Mouse (Mus musculus): Measurements from ENCODE around the gene Plp2. TPM values are rescaled to one million over a fixed set of nuclear protein-coding genes. Genes with fewer than 3 reads are reported as not detected.

Plp2 gene
- polyA plus RNA-seq, 1 experiment from 2014 or later: 218 TPM

DNA sequence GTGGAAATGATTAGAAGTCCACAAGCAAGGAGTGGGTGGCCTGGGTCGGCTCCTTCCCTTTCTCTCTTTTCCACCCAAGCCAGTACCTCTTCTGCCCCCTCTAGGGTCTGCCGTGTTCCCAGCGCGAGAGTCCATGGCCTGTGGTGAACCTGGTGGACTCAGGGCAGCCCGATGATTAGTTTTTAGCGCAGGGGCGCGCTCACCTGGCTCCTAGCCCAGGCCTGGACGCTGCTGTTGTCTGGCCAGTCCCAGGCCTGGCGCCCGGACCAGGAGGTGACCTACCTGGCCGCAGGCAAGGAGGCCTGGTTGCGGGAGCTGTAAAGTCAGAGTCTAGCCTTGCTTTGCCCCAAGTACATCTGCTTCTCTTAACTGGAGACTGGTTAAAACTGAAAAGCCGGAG lies 9.7 kb upstream of the Plp2 start, which contains the start of gene Magix:
Magix (minus strand) TSS at position 388 of the 400 bp plus-strand sequence.
- no peaks in the 10 kb centered on the region for H3K27me3 ChIP-seq (ENCODE audit: control insufficient read depth, insufficient read depth, low read depth, low read length)
- H3K27ac ChIP-seq (ENCODE audit: low read length): no peak within 1 kb of the TSS
- no peaks in the 10 kb centered on the region for H3K9me3 ChIP-seq (ENCODE audit: control insufficient read depth, low read length)
- peak within 1 kb of the TSS; percentile 37 for H3K4me3 ChIP-seq (ENCODE audit: low read length)
- ATAC-seq (ENCODE audit: low read depth): no peak
- H3K9ac ChIP-seq (ENCODE audit: low read length): peak within 1 kb of the TSS; percentile 59
- H3K4me2 ChIP-seq (ENCODE audit: low read depth, low read length): peak within 1 kb of the TSS; percentile 56
- no peaks in the 10 kb centered on the region for H3K36me3 ChIP-seq (ENCODE audit: control insufficient read depth, insufficient read depth, low read length)
- WGBS: 58% methylated on average over 14 of the region's 14 CpGs
- H3K4me1 ChIP-seq (replicated peaks; ENCODE audit: control insufficient read depth, insufficient read depth, low read length): no peaks in the 10 kb centered on the region

DNA sequence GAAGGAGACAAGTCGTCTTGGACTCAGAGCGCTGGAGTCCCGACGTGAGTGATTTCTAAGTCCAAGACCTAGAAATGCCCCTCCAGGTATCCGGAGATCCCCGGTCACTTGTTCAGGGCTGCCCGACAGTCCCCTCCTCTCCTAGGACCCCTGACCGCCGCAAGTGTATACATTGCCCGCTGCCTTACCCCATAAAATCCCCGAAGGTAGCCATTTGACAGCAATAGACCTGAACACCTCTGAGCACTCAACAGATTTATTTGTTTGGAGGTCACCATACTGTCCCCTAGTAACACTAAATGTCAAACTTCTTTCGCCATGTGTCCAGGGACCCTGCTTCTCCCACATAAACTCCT lies 8.8 kb upstream of the Plp2 start:
- H3K9ac ChIP-seq (ENCODE audit: low read length): peak overlapping the region; percentile 59
- H3K36me3 ChIP-seq (ENCODE audit: control insufficient read depth, insufficient read depth, low read length): no peaks in the 10 kb centered on the region
- ATAC-seq (ENCODE audit: low read depth): no peak
- H3K4me3 ChIP-seq (ENCODE audit: low read length): peak overlapping the region; percentile 37
- H3K4me1 ChIP-seq (replicated peaks; ENCODE audit: control insufficient read depth, insufficient read depth, low read length): no peaks in the 10 kb centered on the region
- peak overlapping the region; percentile 56 for H3K4me2 ChIP-seq (ENCODE audit: low read depth, low read length)
- H3K9me3 ChIP-seq (ENCODE audit: control insufficient read depth, low read length): no peaks in the 10 kb centered on the region
- 28% methylated on average over 10 of the region's 12 CpGs for WGBS
- no peak overlapping the region for H3K27ac ChIP-seq (ENCODE audit: low read length)
- H3K27me3 ChIP-seq (ENCODE audit: control insufficient read depth, insufficient read depth, low read depth, low read length): no peaks in the 10 kb centered on the region

DNA sequence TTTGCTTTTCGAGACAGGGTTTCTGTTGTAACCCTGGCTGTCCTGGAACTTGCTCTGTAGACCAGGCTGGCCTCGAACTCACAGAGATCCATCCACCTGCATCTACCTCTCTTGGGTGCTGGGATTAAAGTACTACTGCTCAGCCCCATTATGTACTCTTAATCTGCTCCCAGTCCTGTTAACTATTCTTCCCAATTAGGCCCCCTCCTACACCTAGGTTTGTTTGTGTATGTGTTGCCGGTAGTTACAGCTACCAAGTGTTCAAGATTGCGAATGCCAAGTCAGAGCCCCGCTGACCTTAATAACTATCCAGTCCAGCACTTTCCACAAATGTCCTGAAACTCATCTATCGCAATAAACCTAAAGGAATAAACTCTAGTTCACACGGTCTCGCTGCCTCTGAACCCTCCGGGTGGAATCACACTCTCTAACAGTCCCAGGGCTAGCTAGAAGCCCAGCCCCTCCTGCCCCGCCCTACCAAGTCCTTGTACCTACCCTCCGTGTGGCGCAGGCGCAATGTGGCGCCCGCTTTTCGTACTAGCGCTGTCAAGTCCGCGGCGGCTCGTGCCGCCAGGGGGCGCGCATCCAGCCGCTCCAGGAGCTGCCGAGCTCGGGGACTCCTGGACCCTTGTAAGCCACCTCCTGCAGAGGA lies 8.3 kb upstream of the Plp2 start:
- H3K4me2 ChIP-seq (ENCODE audit: low read depth, low read length): peak overlapping the region; percentile 56
- H3K27me3 ChIP-seq (ENCODE audit: control insufficient read depth, insufficient read depth, low read depth, low read length): no peaks in the 10 kb centered on the region
- H3K9me3 ChIP-seq (ENCODE audit: control insufficient read depth, low read length): no peaks in the 10 kb centered on the region
- 15% methylated on average over 27 of the region's 27 CpGs for WGBS
- peak overlapping the region; percentile 59 for H3K9ac ChIP-seq (ENCODE audit: low read length)
- H3K27ac ChIP-seq (ENCODE audit: low read length): 0 out of 2 replicates have a peak overlapping the region, but pooled peaks have one; percentile 27
- no peaks in the 10 kb centered on the region for H3K4me1 ChIP-seq (replicated peaks; ENCODE audit: control insufficient read depth, insufficient read depth, low read length)
- ATAC-seq (ENCODE audit: low read depth): peak; percentile 98
- peak overlapping the region; percentile 37 for H3K4me3 ChIP-seq (ENCODE audit: low read length)
- H3K36me3 ChIP-seq (ENCODE audit: control insufficient read depth, insufficient read depth, low read length): no peaks in the 10 kb centered on the region

DNA sequence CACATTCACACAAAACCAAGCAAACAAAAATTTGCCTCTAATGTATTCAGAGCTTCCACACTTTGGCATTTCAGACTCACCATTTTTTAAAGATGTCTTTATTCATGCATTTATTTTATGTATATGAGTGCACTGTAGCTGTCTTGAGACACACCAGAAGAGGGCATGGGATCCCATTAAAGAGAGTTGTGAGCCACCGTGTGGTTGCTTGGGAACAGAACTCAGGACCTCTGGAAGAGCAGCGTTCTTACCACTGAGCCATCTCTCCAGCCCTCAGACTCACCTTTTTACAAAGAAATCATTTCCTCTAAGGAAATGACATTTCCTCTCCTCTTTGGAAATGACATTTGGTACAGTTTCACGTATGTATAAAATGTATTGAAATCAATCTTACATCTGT lies 7.8 kb upstream of the Plp2 start:
- no peak overlapping the region for H3K27ac ChIP-seq (ENCODE audit: low read length)
- peaks cover 3% of the 10 kb centered on the region for H3K4me1 ChIP-seq (replicated peaks; ENCODE audit: control insufficient read depth, insufficient read depth, low read length)
- no peaks in the 10 kb centered on the region for H3K36me3 ChIP-seq (ENCODE audit: control insufficient read depth, insufficient read depth, low read length)
- WGBS: 37% methylated on average over 3 of the region's 3 CpGs
- H3K27me3 ChIP-seq (ENCODE audit: control insufficient read depth, insufficient read depth, low read depth, low read length): no peaks in the 10 kb centered on the region
- H3K4me3 ChIP-seq (ENCODE audit: low read length): no peak overlapping the region
- ATAC-seq (ENCODE audit: low read depth): no peak
- H3K9me3 ChIP-seq (ENCODE audit: control insufficient read depth, low read length): no peaks in the 10 kb centered on the region
- no peak overlapping the region for H3K4me2 ChIP-seq (ENCODE audit: low read depth, low read length)
- no peak overlapping the region for H3K9ac ChIP-seq (ENCODE audit: low read length)

DNA sequence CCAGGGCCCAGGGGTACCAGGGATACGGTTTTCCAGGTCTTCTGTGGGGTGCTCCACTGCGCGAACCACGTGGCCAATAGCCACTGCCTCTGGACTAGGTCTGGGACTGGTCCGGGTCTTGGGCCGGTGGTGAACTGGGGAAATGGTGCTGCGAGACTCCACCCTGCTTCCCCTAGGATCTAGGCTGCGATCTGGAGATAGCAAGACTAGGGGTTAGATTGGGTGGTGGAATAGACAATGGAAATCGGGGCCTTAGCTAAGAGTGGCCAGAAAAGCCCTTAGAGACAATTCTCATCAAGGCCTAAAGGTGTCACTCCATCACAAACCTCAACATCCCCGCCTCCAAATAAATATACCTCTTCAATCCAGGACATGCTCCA lies 3.8 kb upstream of the Plp2 start:
- no peak for ATAC-seq (ENCODE audit: low read depth)
- Histone ChIP-seq H3K9me3 (ENCODE audit: control insufficient read depth, low read length) (no peaks in the 10 kb centered on the region), H3K27me3 (ENCODE audit: control insufficient read depth, insufficient read depth, low read depth, low read length) (no peaks in the 10 kb centered on the region), H3K4me3 (ENCODE audit: low read length) (peak overlapping the region; percentile 22), H3K4me1 (replicated peaks; ENCODE audit: control insufficient read depth, insufficient read depth, low read length) (peaks cover 10% of the 10 kb centered on the region), H3K36me3 (ENCODE audit: control insufficient read depth, insufficient read depth, low read length) (no peaks in the 10 kb centered on the region), H3K4me2 (ENCODE audit: low read depth, low read length) (peak overlapping the region; percentile 58), H3K27ac (ENCODE audit: low read length) (peak overlapping the region; percentile 72), H3K9ac (ENCODE audit: low read length) (peak overlapping the region; percentile 40)
- WGBS: 39% methylated on average over 10 of the region's 10 CpGs

DNA sequence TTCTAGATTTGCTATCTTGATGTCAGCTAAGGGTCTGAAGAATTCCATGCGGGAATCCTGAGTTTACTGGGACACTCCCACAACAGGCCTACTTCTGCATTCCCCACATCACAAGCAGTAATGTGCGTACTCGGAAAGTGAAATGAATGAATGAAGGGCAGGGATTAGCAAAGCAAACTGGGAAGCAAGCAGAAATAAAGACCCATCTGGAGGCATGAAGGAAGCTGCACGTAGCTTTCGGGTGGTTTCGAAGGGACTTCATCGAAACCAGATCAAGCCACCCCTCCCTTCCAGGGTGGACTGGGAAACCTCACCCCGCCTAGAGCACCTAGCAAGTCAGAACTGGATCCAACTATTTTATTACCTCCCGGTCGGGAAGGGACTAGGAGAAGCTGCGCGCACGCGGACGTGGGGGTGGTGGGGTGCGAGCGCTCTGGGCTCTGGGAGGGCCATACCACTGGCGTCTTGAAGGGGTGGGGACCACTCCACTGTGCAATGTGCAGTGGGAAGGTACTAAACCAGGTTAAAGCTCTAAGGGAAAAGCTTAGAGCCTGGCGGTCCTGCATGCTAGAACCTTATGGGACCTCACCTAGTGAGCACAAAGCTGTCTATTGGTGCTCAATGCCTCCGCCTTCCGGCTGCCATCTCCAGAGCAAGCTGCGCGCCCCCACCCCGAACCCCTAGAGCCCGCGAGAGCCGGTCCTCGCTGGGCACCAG lies 3.3 kb upstream of the Plp2 start:
- H3K4me1 ChIP-seq (replicated peaks; ENCODE audit: control insufficient read depth, insufficient read depth, low read length): peaks cover 10% of the 10 kb centered on the region
- no peaks in the 10 kb centered on the region for H3K9me3 ChIP-seq (ENCODE audit: control insufficient read depth, low read length)
- H3K36me3 ChIP-seq (ENCODE audit: control insufficient read depth, insufficient read depth, low read length): no peaks in the 10 kb centered on the region
- H3K4me2 ChIP-seq (ENCODE audit: low read depth, low read length): peak overlapping the region; percentile 58
- no peaks in the 10 kb centered on the region for H3K27me3 ChIP-seq (ENCODE audit: control insufficient read depth, insufficient read depth, low read depth, low read length)
- H3K9ac ChIP-seq (ENCODE audit: low read length): peak overlapping the region; percentile 40
- H3K4me3 ChIP-seq (ENCODE audit: low read length): peak overlapping the region; percentile 22
- peak; percentile 16; the same call in 1 of the 2 replicates for ATAC-seq (ENCODE audit: low read depth)
- whole genome bisulfite sequencing: 23% methylated on average over 28 of the region's 28 CpGs
- H3K27ac ChIP-seq (ENCODE audit: low read length): peak overlapping the region; percentile 72

DNA sequence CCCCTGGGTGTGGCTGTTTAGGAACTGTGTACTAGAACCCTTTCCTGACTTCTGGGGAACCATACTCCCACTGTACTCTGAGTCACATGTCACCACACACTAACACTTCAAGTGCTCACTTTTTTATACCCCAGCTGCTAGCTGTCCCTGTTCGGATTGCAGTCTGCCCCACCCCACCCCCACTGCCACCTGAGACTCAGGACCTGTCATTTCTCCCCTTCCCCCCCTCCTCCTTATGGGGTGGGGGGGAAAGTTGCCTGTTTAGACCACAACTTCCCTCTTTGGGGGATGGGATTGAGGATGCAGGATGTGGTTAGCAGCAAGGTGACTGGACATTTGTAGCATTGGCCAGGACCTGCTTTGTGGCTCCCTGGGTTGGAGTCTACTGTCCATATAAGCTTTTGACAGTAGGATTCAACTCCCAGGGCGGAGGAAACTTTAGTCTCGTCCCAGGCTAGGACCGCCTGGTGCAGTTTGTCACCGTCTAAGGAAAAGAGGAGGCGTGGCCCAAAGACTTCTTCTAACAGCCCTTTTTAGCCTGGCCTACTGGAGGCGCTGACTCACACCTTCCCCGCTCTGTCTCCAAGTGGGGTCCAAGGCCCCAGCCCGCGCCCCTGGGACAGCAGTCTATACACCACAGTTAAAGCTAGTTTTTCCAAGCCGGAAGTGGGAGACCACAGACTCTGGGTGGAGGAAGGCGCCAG lies 2.5 kb upstream of the Plp2 start:
- H3K4me2 ChIP-seq (ENCODE audit: low read depth, low read length): peak overlapping the region; percentile 58
- H3K36me3 ChIP-seq (ENCODE audit: control insufficient read depth, insufficient read depth, low read length): no peaks in the 10 kb centered on the region
- H3K9ac ChIP-seq (ENCODE audit: low read length): peak overlapping the region; percentile 40
- WGBS: 25% methylated on average over 12 of the region's 12 CpGs
- H3K27me3 ChIP-seq (ENCODE audit: control insufficient read depth, insufficient read depth, low read depth, low read length): no peaks in the 10 kb centered on the region
- 0 out of 2 replicates have a peak, but pooled peaks have one; percentile 8 for ATAC-seq (ENCODE audit: low read depth)
- H3K27ac ChIP-seq (ENCODE audit: low read length): peak overlapping the region; percentile 72
- no peaks in the 10 kb centered on the region for H3K9me3 ChIP-seq (ENCODE audit: control insufficient read depth, low read length)
- peak overlapping the region; percentile 22 for H3K4me3 ChIP-seq (ENCODE audit: low read length)
- H3K4me1 ChIP-seq (replicated peaks; ENCODE audit: control insufficient read depth, insufficient read depth, low read length): peaks cover 10% of the 10 kb centered on the region

DNA sequence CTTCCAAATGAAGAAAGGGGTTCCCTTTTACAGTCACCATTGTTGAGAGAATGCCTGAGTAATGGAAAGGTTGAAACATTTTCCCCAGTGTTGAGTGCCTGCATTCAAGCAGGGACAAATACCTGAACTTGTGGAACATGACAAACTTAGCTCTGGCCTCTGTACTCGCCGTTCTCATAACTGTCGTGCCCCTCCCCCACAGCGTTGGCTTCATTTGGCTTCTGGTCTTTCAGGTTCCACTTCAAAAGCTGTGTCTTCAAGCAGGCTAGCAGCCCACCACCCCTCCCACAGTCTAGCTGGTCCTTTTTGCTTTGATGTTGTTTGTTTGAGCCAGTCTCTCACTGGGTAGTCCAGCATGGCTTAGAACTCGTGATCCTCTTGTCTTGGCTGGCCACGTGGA lies 1.5 kb upstream of the Plp2 start:
- H3K4me1 ChIP-seq (replicated peaks; ENCODE audit: control insufficient read depth, insufficient read depth, low read length): peaks cover 10% of the 10 kb centered on the region
- H3K4me2 ChIP-seq (ENCODE audit: low read depth, low read length): no peak overlapping the region
- no peaks in the 10 kb centered on the region for H3K27me3 ChIP-seq (ENCODE audit: control insufficient read depth, insufficient read depth, low read depth, low read length)
- no peaks in the 10 kb centered on the region for H3K36me3 ChIP-seq (ENCODE audit: control insufficient read depth, insufficient read depth, low read length)
- ATAC-seq (ENCODE audit: low read depth): no peak
- H3K4me3 ChIP-seq (ENCODE audit: low read length): no peak overlapping the region
- no peak overlapping the region for H3K27ac ChIP-seq (ENCODE audit: low read length)
- WGBS: 32% methylated on average over 6 of the region's 6 CpGs
- no peaks in the 10 kb centered on the region for H3K9me3 ChIP-seq (ENCODE audit: control insufficient read depth, low read length)
- no peak overlapping the region for H3K9ac ChIP-seq (ENCODE audit: low read length)

DNA sequence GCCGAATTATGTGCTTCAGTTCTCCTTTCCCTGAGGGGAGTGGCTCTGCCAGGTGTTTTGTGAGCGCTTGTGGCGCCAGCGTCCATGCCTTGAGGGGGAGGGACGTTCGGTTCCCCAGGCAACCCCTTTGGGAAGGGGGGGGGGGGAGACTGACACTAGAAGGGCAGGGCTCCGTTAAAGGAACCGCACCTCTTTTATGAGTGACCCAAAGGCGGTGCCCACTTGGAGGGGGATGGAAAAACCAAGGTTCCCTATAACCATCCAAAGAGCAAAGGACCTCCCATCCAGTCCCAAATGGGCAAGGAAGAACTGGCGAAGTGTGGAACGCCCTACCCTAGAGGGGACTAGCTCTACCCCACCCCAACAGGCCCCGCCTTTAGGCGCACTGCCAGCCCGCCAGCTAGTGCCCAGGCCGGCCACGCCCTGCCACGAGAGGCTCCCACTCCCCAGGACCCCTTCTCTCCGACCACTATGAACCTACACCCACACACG lies 754 bp downstream of the Plp2 start:
- H3K9ac ChIP-seq (ENCODE audit: low read length): peak overlapping the region; percentile 68
- 16% methylated on average over 18 of the region's 19 CpGs for WGBS
- H3K27me3 ChIP-seq (ENCODE audit: control insufficient read depth, insufficient read depth, low read depth, low read length): no peaks in the 10 kb centered on the region
- peak; percentile 81 for ATAC-seq (ENCODE audit: low read depth)
- peak overlapping the region; percentile 89 for H3K27ac ChIP-seq (ENCODE audit: low read length)
- peak overlapping the region; percentile 55 for H3K4me2 ChIP-seq (ENCODE audit: low read depth, low read length)
- H3K4me3 ChIP-seq (ENCODE audit: low read length): peak overlapping the region; percentile 56
- H3K4me1 ChIP-seq (replicated peaks; ENCODE audit: control insufficient read depth, insufficient read depth, low read length): peaks cover 10% of the 10 kb centered on the region
- H3K9me3 ChIP-seq (ENCODE audit: control insufficient read depth, low read length): no peaks in the 10 kb centered on the region
- no peaks in the 10 kb centered on the region for H3K36me3 ChIP-seq (ENCODE audit: control insufficient read depth, insufficient read depth, low read length)

Measured in lung, embryonic 16.5 days (tissue).